Mouse (Mus musculus) heart, adult 2 months (tissue): ENCODE data around the gene Uqcrc1. TPM values are rescaled to one million over a fixed set of nuclear protein-coding genes. Genes with fewer than 3 reads are reported as not detected.

ENCODE experiments used
- DNase-seq, 2 experiments: peaks; one replicate each; pipeline ENCODE4 v3.0.0; 2021
- H3K27ac ChIP-seq: fragments of 200-600 bp; 2 replicates; pipeline ENCODE4 v1.8.1; 2022
- H3K27me3 ChIP-seq: fragments of 200-500 bp; 2 replicates; pipeline ENCODE4 v1.6.1; 2012; ENCODE audit warnings: mild to moderate bottlenecking, low read length, inconsistent platforms, mixed read lengths; ENCODE audit not compliant: control insufficient read depth, insufficient read depth
- H3K36me3 ChIP-seq: fragments of 200-500 bp; 2 replicates; pipeline ENCODE4 v1.6.1; 2012; ENCODE audit warnings: low read length, inconsistent platforms; ENCODE audit not compliant: control insufficient read depth, insufficient read depth
- H3K4me1 ChIP-seq: fragments of 200-500 bp; 2 replicates; pipeline ENCODE4 v1.6.1; 2011; ENCODE audit warnings: low read length; ENCODE audit not compliant: control insufficient read depth, insufficient read depth
- H3K4me3 ChIP-seq: fragments of 200-600 bp; 2 replicates; pipeline ENCODE4 v1.8.1; 2022
- H3K79me2 ChIP-seq: fragments of 200-500 bp; replicated peaks from 2 replicates; pipeline ENCODE4 v1.6.1; 2012; ENCODE audit warnings: mild to moderate bottlenecking, inconsistent platforms, low read length, moderate library complexity, mixed read lengths; ENCODE audit not compliant: control insufficient read depth, insufficient read depth
- H3K9ac ChIP-seq: fragments of 200-500 bp; 2 replicates; pipeline ENCODE4 v1.6.1; 2012; ENCODE audit warnings: low read depth, mild to moderate bottlenecking, control low read depth, inconsistent platforms, low read length, mixed read lengths
- CTCF ChIP-seq: fragments of 200-600 bp; IDR thresholded peaks from 2 replicates; pipeline ENCODE4 v1.8.1; 2022; ENCODE audit warnings: antibody characterized with exemption, mild to moderate bottlenecking, moderate library complexity
- EP300 ChIP-seq: fragments of 200-500 bp; IDR thresholded peaks from 2 replicates; pipeline ENCODE4 v1.6.1; 2011; ENCODE audit warnings: low read depth, low read length, control low read depth; ENCODE audit not compliant: insufficient read depth
- POLR2A ChIP-seq: fragments of 200-500 bp; IDR thresholded peaks from 2 replicates; pipeline ENCODE4 v1.6.1; 2011; ENCODE audit warnings: mild to moderate bottlenecking, low read depth, low read length, control low read depth; ENCODE audit not compliant: insufficient read depth
- WGBS: fragments of 180-500 bp; shearing (Covaris S2); methylation state at CpG from one replicate; pipeline ENCODE4 v1.1.7; 2018; 5-methylcytosine and 5-hydroxymethylcytosine counted together
- intact Hi-C: fragments of 180-260 bp; cut with DNase I; formaldehyde crosslinking; loops from one replicate; pipeline ENCODE4 v1.15.1; 2025
- polyA plus RNA-seq: library from polyadenylated mRNA; depleted of rRNA; stranded (reverse); fragments of >200 nt; gene quantifications from 2 replicates; pipeline ENCODE4 v1.2.3, GENCODE M21; 2012
- total RNA-seq, 2 experiments: library from RNA; stranded (reverse); gene quantifications; 2 replicates each; pipeline ENCODE4 v1.2.3; 2021

Gene Uqcrc1
- total and polyA plus RNA-seq, 3 experiments, result 2,061 to 2,481 (median 2,422) TPM

DNA sequence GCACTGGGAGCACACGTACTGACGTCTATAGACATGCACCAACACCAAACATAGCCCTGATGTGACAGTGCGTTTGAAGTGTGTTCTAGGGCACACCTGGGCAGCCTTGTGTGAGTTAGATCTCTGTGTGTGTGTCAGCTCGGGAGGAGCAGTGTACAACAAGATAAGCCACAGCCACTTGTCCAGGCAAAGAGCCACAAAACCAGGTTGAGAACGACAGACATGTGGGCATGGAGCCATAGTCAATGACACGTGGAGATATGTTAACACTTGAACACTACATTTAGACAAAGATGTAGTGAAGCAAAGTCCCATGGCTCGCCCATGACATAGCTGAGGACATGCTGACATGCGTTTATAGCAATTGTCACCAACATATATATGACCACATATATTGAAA lies 34.2 kb downstream of the Uqcrc1 start:
- Histone ChIP-seq H3K27ac (no peak overlapping the region), H3K79me2 (no peaks in the 10 kb centered on the region), H3K36me3 (no peaks in the 10 kb centered on the region), H3K9ac (no peak overlapping the region), H3K4me1 (peaks cover 1% of the 10 kb centered on the region; the same call in 1 of the 2 replicates), H3K27me3 (no peaks in the 10 kb centered on the region), H3K4me3 (no peak overlapping the region)
- 49% methylated on average over 8 of the region's 8 CpGs for WGBS
- TF ChIP-seq POLR2A, result no peak
- TF ChIP-seq EP300, result no peak
- no peak for TF ChIP-seq CTCF
- peak in 1 of 2 experiments; percentile 41 for DNase-seq
- intact Hi-C loops, result no loop called here

DNA sequence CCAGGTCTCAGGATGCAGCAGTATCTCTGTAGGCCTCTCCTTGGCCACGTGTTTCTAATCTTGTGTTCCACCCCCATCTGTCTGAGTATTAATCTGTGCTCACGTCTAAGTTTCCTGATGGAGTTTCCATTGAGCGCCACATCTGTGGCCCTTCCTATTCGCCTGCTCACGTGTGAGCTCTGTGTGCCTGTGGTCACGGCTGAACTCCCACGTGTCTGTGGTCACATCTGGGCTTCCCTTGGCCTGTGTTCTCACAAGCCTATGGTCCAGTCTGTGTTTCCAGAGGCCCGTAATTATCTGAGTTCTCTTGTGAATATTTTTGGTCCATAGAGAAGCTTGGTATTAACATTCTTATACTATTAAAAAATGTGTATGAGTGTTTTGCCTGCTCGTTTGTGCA lies 40.0 kb downstream of the Uqcrc1 start:
- 67% methylated on average over 9 of the region's 9 CpGs for WGBS
- TF ChIP-seq EP300, result no peak
- no peak for TF ChIP-seq POLR2A
- TF ChIP-seq CTCF, result no peak

DNA sequence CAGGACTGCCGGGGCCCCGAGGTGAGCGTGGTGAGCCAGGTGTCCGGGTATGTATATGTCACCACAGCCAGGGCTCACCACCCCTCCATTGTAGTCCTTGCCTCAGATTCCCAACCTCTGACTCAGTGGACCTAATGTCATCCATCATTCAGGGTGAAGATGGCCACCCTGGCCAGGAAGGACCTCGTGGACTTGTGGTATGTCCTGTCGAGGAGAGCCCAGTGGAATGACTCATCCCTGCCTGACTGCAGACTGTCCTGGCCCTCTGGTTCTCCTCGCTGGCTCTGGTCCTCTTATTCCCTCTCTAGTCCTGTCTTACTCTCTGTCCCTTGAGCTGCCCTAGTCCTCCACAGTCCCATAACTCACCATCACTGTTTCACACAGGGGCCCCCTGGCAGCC lies 41.5 kb downstream of the Uqcrc1 start:
- intact Hi-C loops, result no loop called here

More for the DNA sequence above, 40.0 kb downstream of the Uqcrc1 start:
- Histone ChIP-seq H3K27ac (no peak overlapping the region), H3K4me1 (no peaks in the 10 kb centered on the region), H3K79me2 (no peaks in the 10 kb centered on the region), H3K27me3 (no peaks in the 10 kb centered on the region), H3K4me3 (no peak overlapping the region), H3K9ac (no peak overlapping the region), H3K36me3 (no peaks in the 10 kb centered on the region)
- no peak for DNase-seq
- intact Hi-C loops, result no loop called here

DNA sequence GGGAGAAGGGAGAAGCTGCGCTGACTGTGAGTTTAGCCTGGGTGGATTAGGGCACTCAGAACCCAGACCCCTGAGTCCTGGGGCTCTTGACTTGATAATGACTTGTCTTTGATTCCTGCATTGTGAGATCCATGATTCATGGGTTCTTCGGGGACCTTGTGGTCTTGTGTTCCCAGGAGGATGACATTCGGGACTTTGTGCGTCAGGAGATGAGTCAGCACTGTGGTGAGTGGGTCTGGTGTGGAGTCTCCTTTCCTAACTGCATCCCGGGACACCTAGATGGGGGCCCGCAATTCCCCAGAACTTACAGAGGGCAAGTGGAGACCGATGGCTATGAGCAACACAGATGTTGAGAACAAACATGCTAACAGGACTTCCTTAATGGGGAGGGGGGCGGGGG lies 46.1 kb downstream of the Uqcrc1 start:
- TF ChIP-seq EP300 (no peak), POLR2A (no peak), CTCF (no peak)
- H3K4me1 ChIP-seq, result no peaks in the 10 kb centered on the region
- H3K9ac ChIP-seq, result no peak overlapping the region
- H3K27ac ChIP-seq, result no peak overlapping the region
- intact Hi-C loops, result no loop called here
- H3K79me2 ChIP-seq, result no peaks in the 10 kb centered on the region
- H3K36me3 ChIP-seq, result no peaks in the 10 kb centered on the region
- no peak for DNase-seq
- no peaks in the 10 kb centered on the region for H3K27me3 ChIP-seq
- H3K4me3 ChIP-seq, result no peak overlapping the region
- WGBS, result 66% methylated on average over 8 of the region's 8 CpGs

More for the DNA sequence above, 41.5 kb downstream of the Uqcrc1 start:
- Histone ChIP-seq H3K36me3 (no peaks in the 10 kb centered on the region), H3K27ac (no peak overlapping the region), H3K4me1 (no peaks in the 10 kb centered on the region), H3K27me3 (no peaks in the 10 kb centered on the region), H3K9ac (no peak overlapping the region), H3K4me3 (no peak overlapping the region), H3K79me2 (no peaks in the 10 kb centered on the region)
- WGBS, result 69% methylated on average over 7 of the region's 7 CpGs
- no peak for TF ChIP-seq CTCF
- no peak for TF ChIP-seq POLR2A
- TF ChIP-seq EP300, result no peak
- no peak for DNase-seq

DNA sequence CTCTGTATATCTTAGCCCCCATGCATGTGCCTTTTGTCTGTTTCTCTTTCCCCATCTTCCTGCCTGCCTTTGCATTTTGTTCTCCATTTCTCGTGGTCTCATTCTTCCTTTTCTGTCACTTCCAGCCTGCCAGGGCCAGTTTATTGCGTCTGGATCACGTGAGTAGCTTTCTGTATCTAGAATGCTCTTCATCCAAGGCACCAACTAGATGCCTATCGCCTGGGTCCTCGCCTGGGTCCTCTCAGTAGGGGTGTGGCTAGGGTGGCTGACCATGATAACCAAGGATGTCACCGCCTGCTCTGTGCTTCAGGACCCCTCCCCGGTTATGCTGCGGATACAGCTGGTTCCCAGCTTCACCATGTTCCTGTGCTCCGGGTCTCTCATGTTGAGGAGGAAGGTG lies 46.8 kb downstream of the Uqcrc1 start:
- intact Hi-C loops, result no loop called here
- DNase-seq, result no peak
- no peak overlapping the region for H3K27ac ChIP-seq
- 66% methylated on average over 9 of the region's 9 CpGs for WGBS
- no peak for TF ChIP-seq EP300
- TF ChIP-seq CTCF, result no peak
- TF ChIP-seq POLR2A, result no peak
- H3K36me3 ChIP-seq, result no peaks in the 10 kb centered on the region
- H3K79me2 ChIP-seq, result no peaks in the 10 kb centered on the region
- H3K27me3 ChIP-seq, result no peaks in the 10 kb centered on the region
- no peak overlapping the region for H3K4me3 ChIP-seq
- H3K4me1 ChIP-seq, result no peaks in the 10 kb centered on the region
- H3K9ac ChIP-seq, result no peak overlapping the region

- no peak for DNase-seq
- peaks cover 5% of the 10 kb centered on the region; the same call in 1 of the 2 replicates for H3K4me1 ChIP-seq
- TF ChIP-seq POLR2A, result no peak
- no peak for TF ChIP-seq CTCF
- no peak for TF ChIP-seq EP300
- H3K27ac ChIP-seq, result no peak within 1 kb of the TSS
- intact Hi-C loops, result no loop called here
- 80% methylated on average over 3 of the region's 4 CpGs for WGBS
- H3K9ac ChIP-seq, result no peak within 1 kb of the TSS
- no peaks in the 10 kb centered on the region for H3K79me2 ChIP-seq
- no peak within 1 kb of the TSS for H3K4me3 ChIP-seq
- H3K27me3 ChIP-seq, result no peaks in the 10 kb centered on the region
- no peaks in the 10 kb centered on the region for H3K36me3 ChIP-seq
Observed at GRCm38 (mm10) chr9:108985710-108986109, 49.3 kb downstream of the Uqcrc1 start, which contains the start of gene Ucn2. TSS of gene Ucn2 (plus strand) at chr9:108986010.
